Mouse (Mus musculus) bone marrow, adult 2 months (tissue): ENCODE results near the gene Tmod4.

Experiments used
- CTCF ChIP-seq: fragments of 200-500 bp; IDR thresholded peaks from 2 replicates; pipeline ENCODE4 v1.5.1; 2011; ENCODE audit warnings: low read length, control low read depth; ENCODE audit not compliant: control insufficient read depth, insufficient read depth
- POLR2A ChIP-seq: fragments of 200-500 bp; IDR thresholded peaks from 2 replicates; pipeline ENCODE4 v1.6.1; 2011; ENCODE audit warnings: low read depth, mild to moderate bottlenecking, control low read depth, low read length, borderline replicate concordance; ENCODE audit not compliant: control insufficient read depth

DNA sequence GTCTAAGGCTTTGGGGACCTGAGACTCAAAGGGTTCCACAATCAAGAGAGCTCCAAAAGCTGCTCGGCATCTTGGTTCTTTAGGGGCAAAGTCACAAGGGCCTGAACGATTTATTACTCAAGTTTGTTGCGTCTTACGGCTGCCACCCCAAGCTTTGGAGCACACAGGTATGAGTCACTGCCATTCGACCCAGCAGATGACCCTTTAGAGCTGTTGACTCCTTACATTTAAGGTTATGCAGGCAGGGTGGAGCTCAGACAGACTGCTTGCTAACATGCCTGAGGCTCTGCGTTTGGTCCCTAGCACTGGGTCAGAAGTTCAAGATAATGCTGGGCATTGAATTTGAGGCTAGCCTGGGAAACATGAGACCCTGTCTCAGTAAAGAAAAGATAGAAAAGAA lies 53.3 kb downstream of the Tmod4 start:
- no peak for TF ChIP-seq CTCF
- no peak for TF ChIP-seq POLR2A
